Mouse (Mus musculus) liver, postnatal 0 days (tissue): ENCODE measurements around the gene 1700011M02Rik. TPM values are rescaled to one million over a fixed set of nuclear protein-coding genes. Genes with fewer than 3 reads are reported as not detected.
"Not testable (repeated sequence)": the region's sequence is repeated elsewhere in the genome, so short reads cannot be mapped to it uniquely, and the experiment has no call there.

Source experiments
- ATAC-seq: fragments of 200-750 bp; cut with Nextera tagmentation; 2 replicates; pipeline ENCODE4 v1.8.0; 2017; ENCODE audit warnings: mild to moderate bottlenecking, moderate library complexity
- DNase-seq: peaks from one replicate; pipeline ENCODE4 v3.0.0-alpha.2; 2016
- H3K27ac ChIP-seq: fragments of 300-500 bp; sonication (generic); 2 replicates; pipeline ENCODE4 v1.5.1; 2014; ENCODE audit warnings: antibody characterized with exemption, moderate library complexity, mild to moderate bottlenecking, low read depth
- H3K27me3 ChIP-seq: fragments of 300-500 bp; sonication (generic); 2 replicates; pipeline ENCODE4 v1.6.1; 2014; ENCODE audit warnings: low read length, control low read depth, mixed read lengths; ENCODE audit not compliant: insufficient read depth
- H3K36me3 ChIP-seq: fragments of 300-500 bp; sonication (generic); replicated peaks from 2 replicates; pipeline ENCODE4 v1.6.1; 2014; ENCODE audit warnings: mild to moderate bottlenecking, control low read depth, low read length, moderate library complexity, mixed read lengths; ENCODE audit not compliant: insufficient read depth
- H3K4me1 ChIP-seq: fragments of 300-500 bp; sonication (generic); 2 replicates; pipeline ENCODE4 v1.6.1; 2014; ENCODE audit warnings: antibody characterized with exemption, mild to moderate bottlenecking, control low read depth; ENCODE audit not compliant: insufficient read depth
- H3K4me2 ChIP-seq: fragments of 300-500 bp; sonication (generic); 2 replicates; pipeline ENCODE4 v1.6.1; 2014; ENCODE audit warnings: low read depth, mild to moderate bottlenecking, low read length, moderate library complexity, mixed read lengths
- H3K4me3 ChIP-seq: fragments of 300-500 bp; sonication (generic); 2 replicates; pipeline ENCODE4 v1.5.1; 2014; ENCODE audit warnings: low read depth, low read length
- H3K9ac ChIP-seq: fragments of 300-500 bp; sonication (generic); replicated peaks from 2 replicates; pipeline ENCODE4 v1.6.1; 2014; ENCODE audit warnings: mild to moderate bottlenecking, moderate library complexity
- H3K9me3 ChIP-seq: fragments of 300-500 bp; sonication (generic); 2 replicates; pipeline ENCODE4 v1.6.1; 2016; ENCODE audit warnings: mild to moderate bottlenecking, control low read depth, low read length, mixed read lengths
- CTCF ChIP-seq: sonication (generic); IDR thresholded peaks from 2 replicates; pipeline ENCODE4 v1.5.1; 2016; ENCODE audit warnings: antibody characterized with exemption, low read depth
- EP300 ChIP-seq: IDR thresholded peaks from 2 replicates; pipeline ENCODE4 v1.6.1; 2016; ENCODE audit warnings: antibody characterized with exemption, low read depth, mild to moderate bottlenecking
- WGBS: fragments of 180-500 bp; shearing (Covaris S2); extraction: QIAGEN DNeasy Blood & Tissue Kit; methylation state at CpG from one replicate; pipeline ENCODE4 v1.1.7; 2014; ENCODE audit not compliant: insufficient replicate concordance; 5-methylcytosine and 5-hydroxymethylcytosine counted together
- polyA plus RNA-seq: library from polyadenylated mRNA; unstranded; fragments of >200 nt; fragmentation: Nextera tagmentation; extraction: Ambion mirVana; gene quantifications from 2 replicates; pipeline ENCODE4 v1.2.1, GENCODE M21; 2015

The 1700011M02Rik gene
- polyA plus RNA-seq, 1 experiment from 2014 or later = not detected

DNA sequence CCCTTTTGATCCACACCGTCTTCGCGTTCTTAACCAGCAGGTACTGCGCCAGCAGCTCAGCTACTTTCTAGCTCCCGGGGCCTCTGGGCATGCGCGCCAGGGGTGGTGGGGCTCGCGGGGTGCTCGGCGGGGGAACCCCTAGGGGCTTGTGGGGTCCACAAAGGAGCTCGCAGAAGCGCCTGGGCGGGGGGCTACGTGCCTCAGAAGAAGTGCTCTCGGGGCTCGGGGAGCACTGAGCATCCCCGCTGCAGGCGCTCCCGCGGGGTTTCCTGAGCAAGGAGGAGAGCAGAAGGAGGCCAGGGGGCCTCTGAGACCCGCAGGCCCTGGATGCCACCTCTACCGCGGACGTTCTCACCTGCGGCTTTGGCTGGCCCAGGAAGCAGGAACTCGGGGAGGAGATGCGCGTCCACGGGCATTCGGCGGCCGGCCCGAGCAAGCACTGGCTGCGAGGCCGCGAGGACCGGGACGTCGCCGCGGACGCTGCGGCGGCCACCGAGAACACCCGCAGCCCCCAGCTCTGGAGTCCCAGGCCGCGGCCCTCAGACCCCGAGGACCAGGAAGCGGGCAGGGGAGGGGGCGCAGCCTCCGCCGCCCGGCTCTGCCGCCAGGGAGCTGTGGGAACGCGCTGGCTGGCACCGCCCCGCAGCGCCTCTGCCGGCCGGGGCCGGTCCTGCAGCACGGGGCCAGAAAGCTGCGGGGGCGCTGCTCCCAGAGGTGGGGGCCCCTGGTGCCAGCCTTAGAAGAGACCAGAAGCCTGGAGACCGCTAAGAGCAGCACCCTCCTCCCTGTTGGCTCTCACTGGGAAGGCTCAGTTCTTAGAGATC, 25.1 kb downstream of the 1700011M02Rik start:
- 23% methylated on average over 53 of the region's 68 CpGs for WGBS
- peak overlapping the region; percentile 38 for H3K4me3 ChIP-seq
- no peaks in the 10 kb centered on the region for H3K9me3 ChIP-seq
- DNase-seq = peak; percentile 22
- H3K27ac ChIP-seq = no peak overlapping the region
- TF ChIP-seq CTCF (peak; percentile 42), EP300 (no peak)
- no peaks in the 10 kb centered on the region for H3K4me1 ChIP-seq
- ATAC-seq = no peak
- H3K4me2 ChIP-seq = peak overlapping the region; percentile 68
- no peaks in the 10 kb centered on the region for H3K36me3 ChIP-seq
- no peak overlapping the region for H3K9ac ChIP-seq
- peaks cover 23% of the 10 kb centered on the region; the same call in 1 of the 2 replicates for H3K27me3 ChIP-seq

DNA sequence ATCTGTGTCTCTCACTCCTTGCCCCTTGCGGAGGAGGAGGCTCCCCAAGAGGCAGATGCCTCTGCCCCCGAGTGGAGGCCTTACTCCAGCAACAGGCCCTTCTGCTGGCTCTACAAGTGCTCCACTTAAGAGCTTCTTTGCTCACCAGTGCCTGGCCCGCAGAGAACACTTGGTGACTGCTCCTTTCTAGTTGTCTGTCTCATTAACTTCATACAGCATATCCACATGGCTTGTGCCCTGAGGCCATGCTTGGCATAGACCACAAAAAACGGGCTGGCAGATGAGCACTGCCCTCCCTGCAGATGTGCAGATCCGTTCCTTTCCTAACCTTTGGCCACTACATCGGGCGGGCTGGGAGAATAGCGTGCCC, 25.7 kb downstream of the 1700011M02Rik start:
- H3K4me2 ChIP-seq = no peak overlapping the region
- ATAC-seq = no peak

DNA sequence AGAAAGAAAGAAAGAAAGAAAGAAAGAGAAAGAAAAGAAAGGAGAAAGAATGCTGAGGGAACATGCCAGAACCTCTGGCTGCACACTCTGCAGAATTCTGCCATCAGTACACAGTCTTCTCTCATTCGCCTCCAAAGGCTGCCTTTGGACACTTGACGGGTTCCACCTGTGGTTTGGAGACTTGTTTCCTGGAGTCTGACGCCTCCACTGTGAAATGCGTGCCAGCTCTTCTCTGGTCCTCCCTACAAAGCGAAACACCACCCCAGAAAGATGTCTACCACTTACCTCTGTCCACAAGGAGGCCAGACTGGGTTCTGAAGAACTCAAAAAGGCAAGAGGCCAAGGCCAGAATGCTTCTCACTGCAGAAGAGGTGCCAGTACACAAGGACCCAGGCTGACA, 28.0 kb downstream of the 1700011M02Rik start:
- peaks cover 23% of the 10 kb centered on the region; the same call in 1 of the 2 replicates for H3K27me3 ChIP-seq
- H3K9ac ChIP-seq = no peak overlapping the region
- DNase-seq (no peak), ATAC-seq (no peak)
- H3K4me3 ChIP-seq = no peak overlapping the region
- no peaks in the 10 kb centered on the region for H3K9me3 ChIP-seq
- TF ChIP-seq EP300 (no peak), CTCF (no peak)
- H3K36me3 ChIP-seq = no peaks in the 10 kb centered on the region
- 67% methylated on average over 5 of the region's 5 CpGs for WGBS
- no peak overlapping the region for H3K27ac ChIP-seq
- H3K4me2 ChIP-seq = no peak overlapping the region
- no peaks in the 10 kb centered on the region for H3K4me1 ChIP-seq

More for the DNA sequence above, 25.7 kb downstream of the 1700011M02Rik start:
- no peak overlapping the region for H3K9ac ChIP-seq
- DNase-seq = no peak
- H3K9me3 ChIP-seq = no peaks in the 10 kb centered on the region
- H3K27me3 ChIP-seq = peaks cover 23% of the 10 kb centered on the region; the same call in 1 of the 2 replicates
- WGBS = 45% methylated on average over 8 of the region's 8 CpGs
- H3K4me1 ChIP-seq = no peaks in the 10 kb centered on the region
- TF ChIP-seq CTCF (no peak), EP300 (no peak)
- no peak overlapping the region for H3K4me3 ChIP-seq
- H3K36me3 ChIP-seq = no peaks in the 10 kb centered on the region
- no peak overlapping the region for H3K27ac ChIP-seq

DNA sequence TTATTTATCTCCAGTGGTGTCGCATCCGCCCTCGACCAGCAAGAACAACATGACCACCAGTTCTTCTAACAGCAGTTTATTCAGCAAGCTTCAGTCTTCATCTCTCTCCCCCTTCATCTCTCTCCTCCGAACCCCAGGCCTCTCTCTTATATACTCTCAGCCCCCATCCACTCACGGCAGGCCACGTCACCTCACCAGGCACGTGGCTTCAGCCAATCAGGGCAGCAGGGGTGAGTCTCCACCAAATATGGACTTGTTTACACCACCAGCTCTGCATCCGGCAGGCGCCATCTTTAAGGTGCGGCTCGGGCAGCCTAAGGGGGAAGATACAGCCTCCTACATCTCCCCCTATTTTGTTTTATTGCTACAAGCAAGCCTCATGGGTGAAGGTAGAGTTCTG, 41.4 kb downstream of the 1700011M02Rik start:
- not testable (repeated sequence) for H3K4me3 ChIP-seq
- 85% methylated on average over 11 of the region's 11 CpGs for WGBS

DNA sequence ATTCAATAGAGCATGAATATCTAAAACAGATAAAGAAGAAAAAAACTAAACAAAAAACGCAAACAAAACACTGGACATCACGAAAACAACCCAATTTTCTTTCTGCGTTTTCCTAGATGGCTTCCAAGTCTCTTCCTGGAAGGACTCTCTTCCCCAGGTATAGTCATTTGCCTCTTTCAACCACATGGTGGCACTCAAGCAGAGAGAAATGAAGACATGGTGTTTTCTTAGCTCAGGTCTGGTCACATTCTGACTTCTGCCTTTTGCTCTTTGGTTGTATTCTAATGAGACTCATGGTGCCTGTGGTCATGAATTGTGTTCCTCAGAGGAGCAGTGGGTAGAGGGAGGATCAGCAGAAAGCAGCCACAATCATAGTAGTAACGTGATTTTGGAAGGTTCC, 50.2 kb downstream of the 1700011M02Rik start:
- no peaks in the 10 kb centered on the region for H3K27me3 ChIP-seq
- H3K27ac ChIP-seq = no peak overlapping the region
- TF ChIP-seq EP300 (no peak), CTCF (peak; percentile 56)
- no peak overlapping the region for H3K4me2 ChIP-seq
- H3K4me1 ChIP-seq = no peaks in the 10 kb centered on the region
- H3K36me3 ChIP-seq = no peaks in the 10 kb centered on the region
- DNase-seq = no peak
- no peaks in the 10 kb centered on the region for H3K9me3 ChIP-seq
- H3K4me3 ChIP-seq = no peak overlapping the region
- no peak overlapping the region for H3K9ac ChIP-seq
- WGBS = 27% methylated on average over 4 of the region's 4 CpGs
- ATAC-seq = no peak

More for the DNA sequence above, 41.4 kb downstream of the 1700011M02Rik start:
- not testable (repeated sequence) for H3K4me2 ChIP-seq, H3K27me3 ChIP-seq, ATAC-seq, H3K9me3 ChIP-seq, H3K9ac ChIP-seq, DNase-seq, H3K27ac ChIP-seq, H3K36me3 ChIP-seq, H3K4me1 ChIP-seq

Other genes with a start within 250 kb of the 1700011M02Rik start
- not detected in 2 replicates for gene Gm3880, start 221.9 kb upstream of the 1700011M02Rik start, polyA plus RNA-seq
- not detected in 2 replicates for gene Gm9112, start 201.3 kb upstream of the 1700011M02Rik start, polyA plus RNA-seq
- not detected in 2 replicates for gene Dmrtc1b, start 201.0 kb upstream of the 1700011M02Rik start, polyA plus RNA-seq
- gene Dmrtc1c1, start 105.9 kb upstream of the 1700011M02Rik start, polyA plus RNA-seq = not detected in 2 replicates
- gene Dmrtc1c2, start 54.3 kb upstream of the 1700011M02Rik start, polyA plus RNA-seq = not detected in 2 replicates
- gene 1700031F05Rik, start 40.9 kb upstream of the 1700011M02Rik start, polyA plus RNA-seq = not detected in 2 replicates
- not detected in 2 replicates for gene Dmrtc1a, start 218 bp upstream of the 1700011M02Rik start, polyA plus RNA-seq
- gene 1700018G05Rik, start 19.5 kb downstream of the 1700011M02Rik start, polyA plus RNA-seq = not detected in 2 replicates